Mouse (Mus musculus) testis, adult 2 months (tissue): ENCODE measurements around the gene Spdya.
"Not testable (repeated sequence)": the region's sequence is repeated elsewhere in the genome, so short reads cannot be mapped to it uniquely, and the experiment has no call there.

Experiments used
- CTCF ChIP-seq: fragments of 200-500 bp; IDR thresholded peaks from 2 replicates; pipeline ENCODE4 v1.5.1; 2012; ENCODE audit warnings: low read depth, mild to moderate bottlenecking, inconsistent platforms, low read length, moderate library complexity; ENCODE audit not compliant: control insufficient read depth, insufficient read depth, insufficient replicate concordance
- POLR2A ChIP-seq: fragments of 200-500 bp; IDR thresholded peaks from 2 replicates; pipeline ENCODE4 v1.6.1; 2012; ENCODE audit warnings: low read depth, mild to moderate bottlenecking, inconsistent platforms, low read length, moderate library complexity; ENCODE audit not compliant: control insufficient read depth

DNA sequence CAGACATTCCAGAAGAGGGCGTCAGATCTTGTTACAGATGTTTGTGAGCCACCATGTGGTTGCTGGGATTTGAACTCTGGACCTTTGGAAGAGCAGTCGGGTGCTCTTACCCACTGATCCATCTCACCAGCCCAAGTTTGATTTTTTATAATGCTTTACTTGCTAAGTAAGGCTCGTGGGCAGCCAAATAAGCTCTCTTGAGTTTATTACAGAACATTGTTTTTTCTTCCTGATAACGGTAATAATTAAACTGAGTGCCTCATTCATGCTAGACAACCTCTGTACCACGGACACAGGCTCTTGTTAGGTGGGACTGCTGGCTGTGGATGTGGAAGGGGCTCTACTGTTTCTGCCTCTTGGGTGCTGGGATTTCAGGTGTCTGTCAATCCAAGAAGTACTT is 87.2 kb downstream of the Spdya start:
- TF ChIP-seq CTCF, POLR2A: not testable (repeated sequence)
